Mouse (Mus musculus): ENCODE results near the gene Arid3a. TPM values are rescaled to one million over a fixed set of nuclear protein-coding genes. Genes with fewer than 3 reads are reported as not detected.

Arid3a gene
- polyA plus RNA-seq, 1 experiment: 1.2 TPM

DNA sequence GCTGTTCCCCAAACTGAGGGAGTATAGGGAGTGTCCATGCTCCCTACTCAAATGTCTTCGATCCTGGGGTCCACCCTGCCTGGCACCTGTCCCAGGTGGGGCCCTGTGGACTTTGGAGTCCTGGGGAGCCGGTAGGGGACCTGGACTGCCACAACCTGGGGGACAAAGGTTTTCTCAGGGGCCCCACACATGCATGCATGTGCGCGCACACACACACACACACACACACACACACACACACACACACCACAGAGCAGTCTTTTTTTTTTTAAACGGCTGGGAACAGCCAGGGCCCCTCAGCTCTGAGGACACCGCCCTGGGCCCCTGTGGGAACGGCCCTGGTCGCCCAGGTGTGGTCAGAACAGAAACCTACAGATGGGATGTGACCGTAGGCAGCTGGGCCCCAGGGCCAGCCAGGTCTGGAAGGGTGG is 16.6 kb downstream of the Arid3a start:
- H3K79me2 ChIP-seq (ENCODE audit: control insufficient read depth, insufficient read depth): no peaks in the 10 kb centered on the region
- no peaks in the 10 kb centered on the region for H3K27me3 ChIP-seq (ENCODE audit: control insufficient read depth, insufficient read depth, insufficient read length)
- H3K4me3 ChIP-seq: no peak overlapping the region
- H3ac ChIP-seq (ENCODE audit: control insufficient read depth, insufficient read length): no peak overlapping the region
- H3K4me2 ChIP-seq (ENCODE audit: low read depth): no peak overlapping the region
- TF ChIP-seq MYOG (IDR thresholded peaks at IDR 0.05; ENCODE audit: control insufficient read depth in 1 of 3, insufficient read depth in 1 of 3, insufficient read length in 2 of 3, low read depth in 2 of 3) (no peak), CEBPB (IDR thresholded peaks at IDR 0.05; ENCODE audit: insufficient read depth, poor library complexity, severe bottlenecking) (no peak), TCF3 (IDR thresholded peaks at IDR 0.05; ENCODE audit: insufficient read length, low read depth) (no peak), E2F4 (IDR thresholded peaks at IDR 0.05; ENCODE audit: insufficient read depth) (no peak), USF1 (IDR thresholded peaks at IDR 0.05; ENCODE audit: low read depth) (no peak), TCF12 (IDR thresholded peaks at IDR 0.05; ENCODE audit: insufficient read depth, poor library complexity, severe bottlenecking) (no peak), POLR2AphosphoS2 (IDR thresholded peaks at IDR 0.05; ENCODE audit: insufficient read length, low read depth) (no peak)
- no peaks in the 10 kb centered on the region for H3K36me3 ChIP-seq (ENCODE audit: control insufficient read depth, insufficient read depth)

DNA sequence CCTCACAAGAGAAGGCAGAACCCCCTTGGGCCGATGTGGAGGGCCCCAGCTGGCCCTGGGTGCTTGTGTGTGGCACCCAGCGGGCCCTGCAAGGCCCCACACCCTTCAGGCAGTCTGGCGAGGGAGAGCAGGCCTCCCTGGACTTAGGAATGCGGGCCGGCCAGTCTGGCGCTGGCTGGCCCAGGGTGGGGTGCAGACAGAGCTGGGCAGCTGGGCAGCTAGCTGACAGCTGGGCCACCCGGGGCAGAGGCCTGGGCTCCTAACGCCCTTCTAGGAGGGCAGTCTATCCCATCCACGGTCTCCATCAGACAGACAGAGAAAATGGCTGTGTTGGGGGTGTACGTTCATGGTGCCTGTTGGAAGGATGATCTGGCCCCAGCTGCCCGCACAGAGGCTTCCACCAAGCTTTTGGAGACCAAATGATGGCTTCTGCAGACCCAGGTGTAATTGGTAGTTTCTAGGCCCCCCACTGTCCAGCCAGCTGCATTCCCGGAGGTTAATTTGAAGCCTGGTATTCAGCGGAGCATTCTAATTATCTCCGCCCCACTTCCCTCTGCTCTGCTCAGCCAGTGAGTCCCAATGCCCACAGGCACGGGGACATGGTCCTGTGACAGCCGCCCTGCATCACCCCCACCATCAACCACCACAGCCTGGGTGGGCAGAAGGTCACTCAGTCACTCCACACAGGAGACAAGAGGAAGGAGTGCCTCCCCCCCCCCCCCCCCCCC is 18.8 kb downstream of the Arid3a start:
- Histone ChIP-seq H3K36me3 (ENCODE audit: control insufficient read depth, insufficient read depth) (peaks cover 4% of the 10 kb centered on the region), H3K79me2 (ENCODE audit: control insufficient read depth, insufficient read depth) (no peaks in the 10 kb centered on the region), H3K4me3 (no peak overlapping the region), H3K27me3 (ENCODE audit: control insufficient read depth, insufficient read depth, insufficient read length) (no peaks in the 10 kb centered on the region), H3K4me2 (ENCODE audit: low read depth) (no peak overlapping the region), H3ac (ENCODE audit: control insufficient read depth, insufficient read length) (no peak overlapping the region)
- peak; percentile 95 for TF ChIP-seq TCF3 (IDR thresholded peaks at IDR 0.05; ENCODE audit: insufficient read length, low read depth)
- no peak for TF ChIP-seq POLR2A (IDR thresholded peaks at IDR 0.05; ENCODE audit: insufficient read length, low read depth)
- TF ChIP-seq MYOG (IDR thresholded peaks at IDR 0.05; ENCODE audit: control insufficient read depth in 1 of 3, insufficient read depth in 1 of 3, insufficient read length in 2 of 3, low read depth in 2 of 3): peak; percentile 79 to 98 (median 97)
- TF ChIP-seq USF1 (IDR thresholded peaks at IDR 0.05; ENCODE audit: low read depth): no peak
- no peak for TF ChIP-seq E2F4 (IDR thresholded peaks at IDR 0.05; ENCODE audit: insufficient read depth)
- TF ChIP-seq CEBPB (IDR thresholded peaks at IDR 0.05; ENCODE audit: insufficient read depth, poor library complexity, severe bottlenecking): no peak
- TF ChIP-seq TCF12 (IDR thresholded peaks at IDR 0.05; ENCODE audit: insufficient read depth, poor library complexity, severe bottlenecking): peak; percentile 63
- no peak for TF ChIP-seq REST (IDR thresholded peaks at IDR 0.05; ENCODE audit: insufficient read depth, insufficient read length)
- no peak for TF ChIP-seq SRF (IDR thresholded peaks at IDR 0.05; ENCODE audit: control insufficient read depth, insufficient read length, low read depth)
- TF ChIP-seq MAX (IDR thresholded peaks at IDR 0.05; ENCODE audit: low read depth): no peak
- TF ChIP-seq MYOD1 (IDR thresholded peaks at IDR 0.05; ENCODE audit: control insufficient read depth in 1 of 3, insufficient read length in 2 of 3, low read depth in 2 of 3): peak in 2 of 3 experiments; percentile 94 to 97
- no peak for TF ChIP-seq POLR2AphosphoS2 (IDR thresholded peaks at IDR 0.05; ENCODE audit: insufficient read length, low read depth)

DNA sequence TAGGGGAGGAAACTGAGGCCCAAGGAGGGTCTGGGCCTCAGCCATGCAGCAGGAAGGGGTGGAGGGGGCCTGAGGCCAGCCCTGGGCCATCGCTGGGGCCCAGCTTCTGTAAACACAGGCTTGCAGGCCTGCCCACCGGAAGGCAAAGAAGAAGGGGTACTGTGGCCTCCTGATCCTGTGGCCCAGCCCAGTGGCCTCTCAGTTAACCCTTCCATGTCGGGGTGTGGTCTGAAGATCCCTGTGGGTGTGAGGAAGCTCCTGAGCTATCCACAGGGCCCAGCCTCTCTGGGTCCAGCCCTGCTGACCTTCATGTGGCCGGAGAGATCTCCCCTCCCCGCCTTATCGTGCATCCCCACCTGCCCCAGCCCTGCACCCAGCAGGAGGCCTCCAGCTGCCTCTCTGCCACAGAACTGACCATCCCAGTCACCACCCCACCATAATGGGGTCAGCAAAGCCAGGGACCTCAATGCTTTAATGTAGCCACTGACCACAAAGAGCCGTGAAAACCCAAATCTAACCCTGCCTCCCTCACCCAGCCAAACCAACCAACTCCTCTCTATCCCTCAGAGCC is 20.0 kb downstream of the Arid3a start:
- peaks cover 4% of the 10 kb centered on the region for H3K36me3 ChIP-seq (ENCODE audit: control insufficient read depth, insufficient read depth)
- H3K4me3 ChIP-seq: no peak overlapping the region
- H3K27me3 ChIP-seq (ENCODE audit: control insufficient read depth, insufficient read depth, insufficient read length): no peaks in the 10 kb centered on the region
- no peak overlapping the region for H3ac ChIP-seq (ENCODE audit: control insufficient read depth, insufficient read length)
- H3K4me2 ChIP-seq (ENCODE audit: low read depth): no peak overlapping the region
- H3K79me2 ChIP-seq (ENCODE audit: control insufficient read depth, insufficient read depth): no peaks in the 10 kb centered on the region
- no peak for TF ChIP-seq POLR2A (IDR thresholded peaks at IDR 0.05; ENCODE audit: insufficient read length, low read depth)
- no peak for TF ChIP-seq CEBPB (IDR thresholded peaks at IDR 0.05; ENCODE audit: insufficient read depth, poor library complexity, severe bottlenecking)
- peak; percentile 89 for TF ChIP-seq TCF3 (IDR thresholded peaks at IDR 0.05; ENCODE audit: insufficient read length, low read depth)
- TF ChIP-seq TCF12 (IDR thresholded peaks at IDR 0.05; ENCODE audit: insufficient read depth, poor library complexity, severe bottlenecking): peak; percentile 47
- TF ChIP-seq POLR2AphosphoS2 (IDR thresholded peaks at IDR 0.05; ENCODE audit: insufficient read length, low read depth): no peak
- TF ChIP-seq MYOD1 (IDR thresholded peaks at IDR 0.05; ENCODE audit: control insufficient read depth in 1 of 3, insufficient read length in 2 of 3, low read depth in 2 of 3): peak in 2 of 3 experiments; percentile 87 to 94
- TF ChIP-seq MAX (IDR thresholded peaks at IDR 0.05; ENCODE audit: low read depth): no peak
- peak; percentile 19 to 98 (median 97) for TF ChIP-seq MYOG (IDR thresholded peaks at IDR 0.05; ENCODE audit: control insufficient read depth in 1 of 3, insufficient read depth in 1 of 3, insufficient read length in 2 of 3, low read depth in 2 of 3)
- TF ChIP-seq E2F4 (IDR thresholded peaks at IDR 0.05; ENCODE audit: insufficient read depth): no peak
- TF ChIP-seq REST (IDR thresholded peaks at IDR 0.05; ENCODE audit: insufficient read depth, insufficient read length): no peak
- TF ChIP-seq SRF (IDR thresholded peaks at IDR 0.05; ENCODE audit: control insufficient read depth, insufficient read length, low read depth): no peak
- TF ChIP-seq USF1 (IDR thresholded peaks at IDR 0.05; ENCODE audit: low read depth): no peak

DNA sequence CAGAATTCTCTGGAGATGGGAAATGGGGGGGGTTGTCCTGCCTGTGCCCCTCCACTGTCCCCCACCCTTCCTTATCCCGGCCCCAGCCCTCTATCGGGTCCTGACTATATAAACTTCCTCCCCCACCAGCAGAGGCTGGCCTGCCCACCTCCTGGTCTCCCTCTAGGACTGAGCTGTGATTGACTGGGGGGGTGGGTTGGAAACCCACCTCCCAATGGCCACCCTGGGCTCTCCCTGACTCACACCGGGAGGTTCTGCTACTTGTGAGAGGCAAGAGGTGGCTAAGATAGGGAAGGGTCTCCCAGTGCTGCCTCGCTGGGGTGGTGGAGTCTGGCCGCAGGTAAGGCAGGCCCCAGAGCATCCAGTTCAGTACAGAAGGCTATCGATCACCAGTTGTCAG is 20.7 kb downstream of the Arid3a start:
- TF ChIP-seq TCF3 (IDR thresholded peaks at IDR 0.05; ENCODE audit: insufficient read length, low read depth) (no peak), SRF (IDR thresholded peaks at IDR 0.05; ENCODE audit: control insufficient read depth, insufficient read length, low read depth) (no peak), MYOG (IDR thresholded peaks at IDR 0.05; ENCODE audit: control insufficient read depth in 1 of 3, insufficient read depth in 1 of 3, insufficient read length in 2 of 3, low read depth in 2 of 3) (no peak), MAX (IDR thresholded peaks at IDR 0.05; ENCODE audit: low read depth) (no peak)
- no peak overlapping the region for H3ac ChIP-seq (ENCODE audit: control insufficient read depth, insufficient read length)
- H3K79me2 ChIP-seq (ENCODE audit: control insufficient read depth, insufficient read depth): no peaks in the 10 kb centered on the region
- no peak overlapping the region for H3K4me3 ChIP-seq
- no peaks in the 10 kb centered on the region for H3K27me3 ChIP-seq (ENCODE audit: control insufficient read depth, insufficient read depth, insufficient read length)
- H3K4me2 ChIP-seq (ENCODE audit: low read depth): no peak overlapping the region
- peaks cover 4% of the 10 kb centered on the region for H3K36me3 ChIP-seq (ENCODE audit: control insufficient read depth, insufficient read depth)
